Mouse (Mus musculus): Measurements from ENCODE around the gene Dyrk1b.
"Not testable (repeated sequence)": the region's sequence is repeated elsewhere in the genome, so short reads cannot be mapped to it uniquely, and the experiment has no call there.

The Dyrk1b gene

DNA sequence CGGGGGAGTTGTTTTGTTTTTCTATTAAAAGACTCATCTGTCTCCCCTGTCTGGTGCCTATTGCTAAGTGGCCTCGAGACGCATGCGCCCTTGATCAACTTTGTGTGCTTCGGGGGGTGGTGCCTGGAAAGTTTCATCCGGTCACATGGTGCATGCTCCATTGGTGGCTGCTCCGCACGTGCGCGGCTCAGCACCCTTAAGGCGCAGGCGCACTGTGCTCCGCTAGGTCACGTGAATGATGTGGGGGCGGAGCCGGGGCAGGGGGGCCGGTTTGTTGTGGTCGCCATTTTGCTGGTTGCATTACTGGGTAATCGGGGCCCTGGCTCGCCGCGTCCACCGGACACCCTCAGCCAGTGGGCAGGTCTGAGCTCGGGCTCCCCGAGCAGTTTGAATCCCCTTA, at the start of gene Dyrk1b:
Gene Dyrk1b (plus strand): TSS at position 242 of the 400 bp plus-strand sequence.
- in situ Hi-C loops (cut with MboI; ENCODE audit: low sequenced_read_pairs): no loop called here

DNA sequence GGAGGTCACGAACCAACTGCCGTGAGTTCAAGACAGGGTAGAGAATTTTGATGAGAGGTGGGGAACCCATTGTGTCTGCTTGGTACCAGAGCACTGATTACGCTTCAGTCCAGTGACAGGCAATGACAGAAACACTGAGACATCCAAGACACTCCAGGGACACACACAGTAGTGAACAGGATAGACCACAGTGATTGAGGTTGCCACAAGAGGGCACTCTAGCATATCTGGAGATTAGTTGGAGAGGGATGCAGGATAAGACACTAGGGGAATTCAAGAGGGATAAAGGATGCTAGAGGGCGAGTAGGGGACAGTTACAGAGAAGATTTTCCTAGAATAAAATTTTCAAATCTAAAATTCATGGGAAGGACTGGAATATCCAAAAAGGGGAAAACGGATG, 41.7 kb upstream of the Dyrk1b start:
- in situ Hi-C loops (cut with MboI; ENCODE audit: low sequenced_read_pairs): no loop called here

DNA sequence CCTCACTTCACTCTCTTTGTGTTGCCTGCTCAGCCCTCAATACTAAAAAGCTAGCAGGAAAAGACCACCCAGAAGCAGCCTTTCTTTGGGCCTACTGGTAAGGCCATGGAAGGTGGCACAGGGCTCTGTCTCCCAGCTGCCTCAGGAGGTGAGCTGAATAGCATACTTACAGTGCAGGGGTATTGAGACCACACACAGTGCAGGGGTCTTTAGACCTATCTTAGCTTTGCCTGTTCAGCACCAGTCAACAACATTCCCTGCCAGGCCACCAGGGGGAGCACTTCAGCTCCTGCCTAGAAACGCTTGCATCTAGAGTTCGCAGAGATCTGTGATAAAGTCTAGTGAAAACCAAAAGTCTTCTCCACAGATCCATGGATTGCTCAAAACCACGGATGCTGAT, 31.0 kb upstream of the Dyrk1b start:
- in situ Hi-C loops (cut with MboI; ENCODE audit: low sequenced_read_pairs): no loop called here

DNA sequence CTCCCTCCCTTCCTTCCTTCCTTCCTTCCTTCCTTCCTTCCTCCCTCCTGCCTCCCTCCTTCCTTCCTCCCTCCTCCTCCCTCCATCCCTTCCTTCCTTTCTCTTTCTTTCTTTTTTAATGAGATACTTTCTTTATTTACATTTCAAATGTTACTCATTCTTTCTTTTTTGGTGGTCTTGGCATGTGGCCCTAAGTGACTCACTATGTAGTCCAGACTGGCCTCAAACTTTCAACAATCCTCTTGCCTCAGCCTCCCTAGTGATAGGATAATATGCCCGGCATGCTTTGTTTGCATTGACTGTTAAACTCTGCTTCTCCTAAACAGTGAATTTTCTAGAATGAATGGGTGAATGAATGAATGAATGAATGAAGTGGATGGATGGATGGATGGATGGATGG, 29.4 kb upstream of the Dyrk1b start:
- in situ Hi-C loops (cut with MboI; ENCODE audit: low sequenced_read_pairs): no loop called here

DNA sequence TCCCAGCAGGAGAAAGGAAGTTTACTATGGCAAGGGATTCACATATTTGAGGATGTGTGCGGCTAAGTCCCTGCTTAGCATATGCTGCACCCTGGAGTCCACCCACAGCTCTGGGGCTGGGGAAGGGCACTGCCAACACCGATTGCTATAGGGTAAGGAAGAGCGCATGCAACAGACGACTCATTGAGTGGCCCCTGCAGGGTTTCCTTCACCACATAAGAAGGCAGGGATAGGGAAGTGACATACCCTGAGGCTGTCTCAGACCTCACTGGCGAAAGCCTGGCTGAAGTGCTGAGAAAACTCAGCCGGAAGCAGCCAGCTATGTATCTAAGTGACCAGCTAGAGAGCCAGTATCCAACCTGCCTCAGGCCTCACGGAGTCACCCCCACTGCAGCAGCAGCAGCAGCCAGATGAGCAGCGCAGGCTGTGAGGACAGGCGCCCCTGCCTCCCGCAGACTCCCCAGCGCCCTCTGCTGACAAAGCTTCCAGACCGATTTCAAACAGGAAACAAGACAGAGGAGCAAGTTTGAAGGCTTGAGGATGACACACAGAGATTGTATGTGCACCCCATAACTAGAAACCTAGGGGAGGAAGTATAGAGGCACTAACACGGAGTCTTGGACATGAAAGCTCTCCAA, 27.6 kb upstream of the Dyrk1b start:
- in situ Hi-C loops (cut with MboI; ENCODE audit: low sequenced_read_pairs): no loop called here

DNA sequence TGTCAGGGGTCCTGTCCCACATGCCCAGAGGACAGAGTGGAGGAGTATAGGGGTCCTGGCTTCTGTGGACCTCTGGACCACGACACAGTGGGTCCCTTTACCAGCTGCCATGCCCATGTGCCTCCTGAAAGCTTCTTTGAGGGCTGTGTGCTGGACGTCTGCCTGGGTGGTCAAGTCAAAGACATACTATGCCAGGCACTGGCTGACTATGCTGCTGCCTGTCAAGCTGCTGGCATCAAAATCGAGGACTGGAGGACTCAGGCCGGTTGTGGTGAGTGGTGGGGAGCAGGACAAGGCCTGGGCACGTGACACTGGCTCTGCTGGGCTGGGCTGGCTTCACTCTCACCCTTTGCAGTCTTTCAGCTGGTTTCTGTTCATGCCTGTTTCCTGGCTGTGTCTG, 25.7 kb upstream of the Dyrk1b start:
- in situ Hi-C loops (cut with MboI; ENCODE audit: low sequenced_read_pairs): not testable (repeated sequence)

DNA sequence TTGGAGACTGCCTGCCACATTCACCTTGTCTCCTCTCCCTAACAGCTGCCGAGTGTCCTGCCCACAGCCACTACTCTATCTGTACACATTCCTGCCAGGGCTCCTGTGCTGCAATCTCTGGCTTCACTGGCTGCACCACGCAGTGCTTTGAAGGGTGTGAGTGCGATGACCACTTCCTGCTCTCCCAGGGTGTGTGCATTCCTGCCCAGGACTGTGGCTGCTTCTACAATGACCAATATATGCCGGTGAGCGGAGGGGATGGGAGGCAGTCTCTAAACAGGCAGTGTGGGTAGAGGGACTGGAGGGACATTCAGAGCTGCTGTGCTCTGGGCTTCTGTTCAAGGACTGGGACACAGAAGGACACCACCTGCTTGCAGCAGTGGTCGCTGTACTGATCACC, 20.0 kb upstream of the Dyrk1b start:
- in situ Hi-C loops (cut with MboI; ENCODE audit: low sequenced_read_pairs): no loop called here

DNA sequence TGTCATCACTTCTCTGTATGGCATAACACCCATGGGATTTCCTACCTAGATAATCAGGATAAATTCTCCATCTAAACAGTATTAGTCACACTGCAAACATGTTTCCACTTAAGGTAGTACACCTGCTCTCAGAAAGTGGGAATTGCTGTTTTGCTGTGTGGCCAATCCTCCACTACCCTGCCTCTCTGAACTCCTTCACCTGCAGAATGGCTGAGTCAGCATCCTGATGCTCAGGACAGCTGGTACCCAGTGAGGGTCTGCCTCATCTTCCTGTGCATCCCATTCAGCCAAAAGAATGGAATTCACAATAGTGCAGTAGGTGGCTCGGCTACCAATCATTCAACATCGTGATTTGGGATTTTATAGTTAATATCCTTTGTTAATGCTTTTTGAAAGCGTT, 19.4 kb upstream of the Dyrk1b start:
- in situ Hi-C loops (cut with MboI; ENCODE audit: low sequenced_read_pairs): no loop called here

DNA sequence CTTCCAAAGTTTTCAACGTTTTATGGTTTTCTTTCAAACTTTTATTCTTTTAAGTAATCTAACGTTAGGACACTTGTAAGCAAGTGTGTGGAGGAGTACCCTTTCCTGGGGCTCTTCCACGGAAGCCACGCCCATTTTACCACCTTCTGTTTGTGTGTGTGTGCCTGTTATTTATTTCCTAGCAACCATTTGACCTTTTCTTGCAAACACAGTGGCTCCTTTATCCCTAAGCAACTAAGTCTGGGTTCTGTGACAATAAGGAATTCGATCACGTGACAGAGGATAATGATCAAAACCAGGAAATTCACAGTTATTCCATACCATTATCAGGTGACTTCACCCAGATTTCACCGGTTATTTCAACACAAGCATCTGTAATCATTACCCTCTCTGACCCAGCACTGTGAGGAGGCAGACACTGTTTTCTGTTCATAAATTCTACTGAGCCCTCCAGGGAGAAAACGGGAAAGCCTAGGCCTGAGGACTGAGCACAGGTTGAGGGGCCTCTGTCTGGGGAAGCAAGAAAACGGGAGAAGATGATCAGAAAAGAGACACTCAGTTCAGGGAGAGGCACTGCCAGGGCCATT, 18.0 kb upstream of the Dyrk1b start:
- in situ Hi-C loops (cut with MboI; ENCODE audit: low sequenced_read_pairs): no loop called here

DNA sequence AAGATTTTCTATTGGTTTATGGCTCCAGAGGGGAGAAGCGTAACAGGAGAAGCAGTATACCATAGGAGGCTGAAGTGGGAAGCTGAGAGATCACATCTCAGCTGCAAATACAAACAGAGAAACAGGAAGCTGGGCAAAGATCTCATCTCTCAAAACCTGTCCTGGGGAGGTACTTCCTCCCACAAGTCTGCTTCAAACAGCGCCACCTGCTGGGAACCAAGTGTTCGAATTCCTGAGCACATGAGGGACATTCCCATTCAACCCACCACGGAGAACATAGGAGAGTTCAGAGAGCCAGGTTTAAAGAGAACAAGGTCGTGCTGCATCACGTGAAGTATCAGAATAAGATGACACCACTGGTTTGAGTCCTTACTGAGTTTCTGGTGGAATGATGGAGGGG, 13.9 kb upstream of the Dyrk1b start:
- in situ Hi-C loops (cut with MboI; ENCODE audit: low sequenced_read_pairs): no loop called here

DNA sequence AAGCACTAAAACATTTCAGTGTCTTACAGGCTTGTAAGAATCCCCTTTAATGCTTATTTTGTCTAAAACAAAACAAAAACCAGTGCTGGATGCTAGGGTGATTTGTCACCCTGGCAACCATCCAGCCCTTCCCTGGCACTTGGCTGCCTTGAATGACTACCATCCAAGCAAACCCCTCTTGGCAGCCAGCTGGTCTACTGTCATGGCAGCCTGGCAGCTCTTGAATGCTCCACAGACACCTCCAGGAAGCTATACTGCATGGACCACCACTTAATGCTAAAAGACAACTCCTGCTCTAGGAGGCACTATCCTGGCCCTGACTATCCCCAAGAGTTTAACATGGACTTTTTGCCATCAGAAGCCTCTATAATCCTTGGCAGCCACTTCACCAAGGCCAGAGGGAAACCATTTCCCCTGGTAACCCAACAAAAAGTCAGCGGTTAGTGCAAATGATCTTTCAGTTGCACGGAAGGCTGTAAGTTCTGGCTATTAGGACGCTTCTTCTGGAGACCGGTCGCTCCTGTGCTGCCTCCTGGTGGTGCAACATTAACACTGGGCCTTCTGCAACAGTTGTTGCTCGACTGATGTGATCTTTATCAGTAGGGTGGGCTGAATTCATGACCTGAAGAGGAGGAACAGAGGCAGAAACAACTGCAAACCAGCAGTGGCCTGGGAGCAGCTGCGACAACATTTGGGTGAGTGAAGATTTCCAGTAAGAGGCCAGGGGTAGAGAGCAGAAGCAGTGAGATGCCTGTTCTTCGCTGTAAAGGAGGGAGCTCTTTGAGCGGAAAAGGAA, 10.8 kb upstream of the Dyrk1b start:
- in situ Hi-C loops (cut with MboI; ENCODE audit: low sequenced_read_pairs): no loop called here

DNA sequence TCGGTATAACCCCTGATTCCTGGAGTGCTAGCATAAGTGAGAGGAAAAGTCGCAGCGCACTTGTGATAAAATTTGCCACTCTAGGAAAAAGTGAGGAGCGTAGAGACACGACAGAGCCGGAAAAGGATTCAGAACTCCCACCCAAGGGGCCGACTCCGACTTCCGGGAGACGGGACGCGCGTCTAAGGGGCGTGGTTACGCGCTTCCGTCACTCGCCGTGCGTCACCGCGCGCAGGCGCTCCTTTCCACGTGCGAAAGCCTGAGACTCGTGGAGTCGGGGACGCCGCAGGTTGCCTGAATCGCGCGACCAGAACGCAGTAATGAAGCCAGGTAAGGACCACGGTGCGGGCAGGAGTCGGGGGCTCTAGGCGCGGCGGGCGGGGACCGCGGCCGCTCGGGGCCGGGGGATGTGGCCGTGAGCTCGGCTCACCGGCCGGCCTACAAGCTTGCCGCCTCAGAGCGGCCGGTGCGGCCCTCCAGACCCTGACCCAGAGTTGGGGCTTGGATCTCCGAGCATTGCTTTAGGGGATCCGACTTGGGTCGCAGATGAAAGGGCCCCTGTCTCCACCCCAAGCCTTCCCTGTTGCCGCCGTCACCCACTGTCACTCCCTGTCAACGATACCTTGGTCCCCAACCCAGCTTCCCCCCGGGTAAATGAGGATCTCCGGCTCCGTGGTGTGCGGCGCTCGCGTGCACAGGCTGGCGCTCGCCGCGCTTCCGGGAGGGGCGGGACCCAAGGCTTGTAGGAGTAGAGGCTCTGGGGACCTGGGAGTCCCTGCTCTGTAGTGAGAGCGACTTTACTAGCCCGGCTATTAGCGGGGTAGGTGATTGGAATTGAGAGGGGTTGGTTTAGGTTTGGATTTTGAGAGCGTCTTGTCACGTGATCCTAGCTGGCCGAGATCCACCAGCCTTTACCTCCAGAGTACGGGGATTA, 9.5 kb upstream of the Dyrk1b start, which contains the start of gene Fbl:
Gene Fbl (plus strand): TSS at position 222 of the 934 bp plus-strand sequence.
- in situ Hi-C loops (cut with MboI; ENCODE audit: low sequenced_read_pairs): no loop called here

DNA sequence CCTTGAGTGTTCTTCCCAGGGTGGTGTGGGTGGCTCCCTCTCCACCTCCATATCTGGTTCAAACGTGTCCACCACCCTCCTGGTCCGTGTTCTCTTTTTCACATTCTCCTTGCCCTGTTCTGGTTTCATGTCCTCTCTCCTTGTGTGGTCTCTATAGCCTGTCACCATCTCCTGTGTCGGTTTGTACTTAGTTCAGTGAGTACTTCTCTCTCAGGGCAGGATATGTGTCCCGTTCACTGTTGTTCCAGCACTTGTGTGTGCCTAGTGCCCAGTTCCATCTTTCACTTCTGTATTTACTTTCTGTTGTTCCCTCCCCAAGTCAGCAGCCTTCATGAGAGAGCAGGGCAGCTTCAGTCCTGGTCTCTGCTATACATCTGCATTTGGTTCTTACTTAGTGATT, 3.9 kb upstream of the Dyrk1b start:
- in situ Hi-C loops (cut with MboI; ENCODE audit: low sequenced_read_pairs): no loop called here

DNA sequence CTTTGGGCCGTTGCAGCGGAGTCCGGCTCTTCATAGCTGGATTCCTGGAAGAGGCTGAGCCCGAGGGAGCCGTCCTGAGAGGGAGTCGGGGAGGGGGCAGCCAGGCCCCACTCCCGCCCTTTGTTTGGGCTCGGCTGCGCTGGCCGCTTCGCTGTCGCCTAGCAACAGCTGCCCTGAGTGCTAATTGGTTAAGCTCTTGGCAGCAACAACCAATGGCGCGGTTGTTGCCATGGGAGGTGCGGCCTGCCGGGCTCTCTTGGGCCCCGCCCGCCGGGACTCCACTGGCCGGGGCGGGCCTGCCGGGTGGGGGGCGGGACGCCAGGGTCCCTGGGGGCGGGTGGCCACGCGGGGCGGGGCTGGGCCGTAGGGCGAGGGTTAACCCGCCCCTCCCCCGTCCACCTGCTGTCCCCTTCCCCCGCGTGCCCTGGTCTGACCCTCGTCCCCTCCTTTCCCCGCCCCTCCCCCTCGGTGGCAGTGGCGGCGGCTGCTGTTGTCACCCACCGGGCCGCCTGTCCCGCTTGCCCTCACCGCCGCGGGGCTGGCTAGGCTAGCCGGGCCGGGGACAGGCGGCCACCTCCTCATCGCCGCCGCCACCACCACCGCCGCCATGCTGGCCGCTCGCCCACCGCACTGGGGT, 590 bp downstream of the Dyrk1b start:
- in situ Hi-C loops (cut with MboI; ENCODE audit: low sequenced_read_pairs): no loop called here

DNA sequence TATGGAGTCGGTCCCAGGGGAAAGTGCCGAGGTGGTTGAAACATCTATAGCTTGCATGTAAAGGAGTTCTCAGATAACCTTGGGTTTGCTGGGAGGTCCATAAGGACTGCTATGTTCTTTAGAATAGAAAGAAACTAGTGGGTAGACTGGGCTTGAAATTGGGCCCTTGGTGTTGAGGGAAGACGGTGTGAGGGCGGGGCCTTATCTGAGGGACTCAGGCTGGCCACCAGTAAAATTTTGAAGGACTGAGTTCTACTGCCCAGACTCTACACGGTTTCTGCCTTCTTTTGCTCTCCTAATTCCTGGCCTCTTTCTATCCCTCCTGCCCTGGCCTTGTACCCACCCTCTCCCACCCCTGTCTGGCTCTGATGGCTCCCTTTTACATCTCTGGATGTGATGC, 1.6 kb downstream of the Dyrk1b start:
- in situ Hi-C loops (cut with MboI; ENCODE audit: low sequenced_read_pairs): no loop called here

DNA sequence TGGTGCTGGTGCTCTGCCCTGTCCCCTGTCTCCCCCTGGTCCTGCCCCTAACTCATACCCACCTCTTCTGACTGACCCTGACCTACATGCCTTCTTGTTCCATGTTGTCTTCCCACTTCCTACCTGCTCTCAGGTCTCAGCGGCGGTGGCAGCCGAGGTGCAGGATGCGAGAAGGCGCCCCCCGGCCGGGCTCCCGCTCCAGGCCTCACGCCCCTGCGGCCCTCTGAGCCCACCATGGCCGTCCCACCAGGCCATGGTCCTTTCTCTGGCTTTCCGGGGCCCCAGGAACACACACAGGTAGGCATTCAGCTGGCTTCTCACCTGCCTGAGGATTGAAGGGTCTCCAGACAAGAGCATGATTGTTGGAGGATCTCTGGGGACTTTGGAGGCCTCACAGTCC, 2.1 kb downstream of the Dyrk1b start:
- in situ Hi-C loops (cut with MboI; ENCODE audit: low sequenced_read_pairs): no loop called here

DNA sequence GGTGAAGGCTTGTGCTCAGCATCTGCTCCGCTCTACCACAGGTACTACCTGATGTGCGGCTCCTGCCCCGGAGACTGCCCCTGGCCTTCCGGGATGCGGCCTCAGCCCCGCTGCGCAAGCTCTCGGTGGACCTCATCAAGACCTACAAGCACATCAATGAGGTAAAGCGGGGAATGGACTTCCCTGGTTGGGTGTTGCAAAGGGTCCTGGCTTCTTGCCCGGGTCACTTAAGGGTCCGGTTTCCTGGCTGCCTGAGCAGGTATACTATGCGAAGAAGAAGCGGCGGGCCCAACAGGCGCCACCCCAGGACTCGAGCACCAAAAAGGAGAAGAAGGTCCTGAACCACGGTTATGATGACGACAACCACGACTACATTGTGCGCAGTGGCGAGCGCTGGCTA, 3.1 kb downstream of the Dyrk1b start:
- in situ Hi-C loops (cut with MboI; ENCODE audit: low sequenced_read_pairs): no loop called here

DNA sequence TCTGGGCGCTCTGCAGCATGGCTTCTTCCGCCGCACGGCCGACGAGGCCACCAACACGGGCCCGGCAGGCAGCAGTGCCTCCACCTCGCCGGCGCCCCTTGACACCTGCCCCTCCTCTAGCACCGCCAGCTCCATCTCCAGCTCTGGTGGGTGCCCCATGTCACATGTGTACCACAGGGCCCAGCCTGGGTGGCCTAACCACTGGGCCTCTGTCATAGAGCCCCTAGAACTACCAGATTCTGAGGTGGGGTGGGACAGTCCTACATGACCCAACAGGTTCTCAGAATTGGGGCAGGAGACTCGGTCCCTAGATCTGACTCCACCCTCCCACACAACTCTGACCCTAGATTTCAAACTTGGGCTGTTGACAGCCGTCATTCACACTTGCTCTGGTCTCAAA, 6.6 kb downstream of the Dyrk1b start:
- in situ Hi-C loops (cut with MboI; ENCODE audit: low sequenced_read_pairs): no loop called here

DNA sequence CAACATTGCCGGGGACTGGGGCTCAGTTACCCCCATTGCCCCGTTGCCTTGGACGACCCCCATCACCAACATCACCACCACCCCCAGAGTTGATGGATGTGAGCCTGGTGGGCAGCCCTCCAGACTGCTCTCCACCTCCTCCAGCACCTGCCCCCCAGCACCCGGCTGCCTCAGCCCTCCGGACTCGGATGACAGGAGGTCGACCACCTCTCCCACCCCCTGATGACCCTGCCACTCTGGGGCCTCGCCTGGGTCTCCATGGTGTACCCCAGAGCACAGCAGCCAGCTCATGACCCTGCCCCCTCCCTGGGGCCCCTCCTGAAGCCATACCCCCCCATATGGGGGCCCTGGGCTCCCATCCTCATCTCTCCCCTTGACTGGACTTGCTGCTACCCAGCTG, 7.4 kb downstream of the Dyrk1b start:
- in situ Hi-C loops (cut with MboI; ENCODE audit: low sequenced_read_pairs): no loop called here

DNA sequence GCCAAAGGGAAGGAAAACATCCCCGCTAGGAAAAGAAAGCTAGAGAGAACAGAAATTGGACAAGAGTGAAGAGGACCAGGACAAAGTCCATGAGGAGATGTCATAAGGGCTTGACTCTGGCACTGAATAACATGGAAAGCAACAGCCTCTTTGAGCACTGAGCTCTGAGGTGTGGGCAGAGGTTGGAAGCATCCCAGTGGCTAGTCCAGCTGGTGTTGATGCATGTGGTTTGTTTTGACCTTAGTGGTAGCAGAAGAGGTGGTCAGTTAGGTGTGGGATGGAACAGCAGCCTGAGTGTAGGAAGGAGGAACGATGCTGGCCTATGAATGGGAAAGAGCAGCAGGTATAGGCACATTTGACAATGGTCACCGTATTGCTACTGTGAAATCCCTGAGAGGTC, 12.2 kb downstream of the Dyrk1b start:
- in situ Hi-C loops (cut with MboI; ENCODE audit: low sequenced_read_pairs): no loop called here

DNA sequence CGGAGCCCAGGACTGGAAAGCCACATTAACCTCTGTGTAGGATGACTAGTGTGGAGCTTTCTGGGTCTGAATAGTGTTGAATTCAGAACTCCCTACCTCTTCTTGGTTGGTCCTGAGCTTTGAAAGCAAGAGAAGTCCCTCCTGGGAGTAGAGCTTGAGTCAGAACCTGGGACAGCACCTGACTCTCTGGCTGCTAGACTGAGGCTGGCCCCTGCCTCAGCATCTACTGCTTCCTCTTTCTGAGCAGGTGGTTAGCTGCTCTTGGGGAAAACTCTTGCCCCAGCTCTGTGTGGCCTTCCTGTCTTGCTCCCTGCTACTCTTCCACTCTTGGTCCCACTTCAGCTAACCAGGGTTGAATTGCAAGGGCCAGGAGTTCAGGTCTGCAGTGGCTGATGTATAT, 12.6 kb downstream of the Dyrk1b start:
- in situ Hi-C loops (cut with MboI; ENCODE audit: low sequenced_read_pairs): no loop called here
